Comparison of ENCODE assay signal across 19 mouse cellular contexts in the genomic region with DNA sequence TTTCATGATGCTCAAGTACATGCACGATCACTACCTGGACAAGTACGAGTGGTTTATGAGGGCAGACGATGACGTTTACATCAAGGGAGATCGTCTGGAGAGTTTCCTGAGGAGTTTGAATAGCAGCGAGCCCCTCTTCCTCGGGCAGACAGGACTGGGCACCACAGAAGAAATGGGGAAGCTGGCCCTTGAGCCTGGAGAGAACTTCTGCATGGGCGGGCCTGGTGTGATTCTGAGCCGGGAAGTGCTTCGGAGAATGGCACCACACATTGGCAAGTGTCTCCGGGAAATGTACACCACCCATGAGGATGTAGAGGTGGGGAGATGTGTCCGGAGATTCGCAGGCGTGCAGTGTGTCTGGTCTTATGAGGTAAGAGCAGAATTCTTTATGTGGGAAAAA. TPM values are rescaled to one million over a fixed set of nuclear protein-coding genes. Genes with fewer than 3 reads are reported as not detected.
DNase-seq lines count a peak whose midpoint lies in the region; ATAC-seq and TF ChIP-seq lines count a peak whose summit lies in the region.
"Had no signal": no experiment of that assay in that cellular context is flagged by ENCODE, and none has a peak within 500 bp of the region (broad histone marks: within the 10 kb centered on the region; RNA-seq: fewer than 3 reads in every experiment).

No protein-coding gene starts in this region.

- DNase-seq in lung, postnatal 36 days = peak; percentile 66
- DNase-seq in lung, postnatal 10 days = no peak
- DNase-seq in adipocyte (ENCODE audit: low spot score) = no peak
- DNase-seq in testis, postnatal 10 days (ENCODE audit: low spot score) = no peak
- no peak for DNase-seq in adrenal gland, adult (ENCODE audit: inconsistent age in 2 of 2, low spot score in 1 of 2)
- DNase-seq: adrenal gland, postnatal 10 days; cerebellum, adult 8-10 months; cerebellum, postnatal 14 days; forebrain, postnatal 0 days; gastrocnemius, postnatal 14 days; heart, postnatal 36 days had no signal

- peak overlapping the region; percentile 61 for H3K27ac ChIP-seq in bone marrow macrophage, adult 2 months (ENCODE audit: insufficient read depth, low read depth, low read length)
- H3K27ac ChIP-seq: embryonic facial prominence, embryonic 10.5 days; forebrain, embryonic 13.5 days; heart, embryonic 13.5 days; hindbrain, embryonic 13.5 days; hindbrain, postnatal 0 days had no signal

- TF ChIP-seq POLR2A in bone marrow macrophage, adult 2 months (IDR thresholded peaks at IDR 0.05; ENCODE audit: borderline replicate concordance, low read depth, low read length) = no peak

- no peak for TF ChIP-seq CTCF in bone marrow macrophage, adult 2 months (IDR thresholded peaks at IDR 0.05; ENCODE audit: low read depth, low read length)

- peaks cover 32% of the 10 kb centered on the region for H3K4me1 ChIP-seq in bone marrow macrophage, adult 2 months (ENCODE audit: control insufficient read depth, insufficient read depth, low read length)

- peak overlapping the region; percentile 42 for H3K4me3 ChIP-seq in bone marrow macrophage, adult 2 months (ENCODE audit: insufficient read depth, low read length)
- H3K4me3 ChIP-seq: embryonic facial prominence, embryonic 10.5 days; forebrain, embryonic 13.5 days; heart, embryonic 13.5 days; hindbrain, embryonic 13.5 days had no signal

- ATAC-seq in common myeloid progenitor, adult 5-6 weeks (replicated peaks; ENCODE audit: low read depth, poor library complexity, severe bottlenecking) = peak; percentile 75
- peak; percentile 73 for ATAC-seq in megakaryocyte progenitor cell, adult 5-6 weeks (replicated peaks; ENCODE audit: poor library complexity)
- ATAC-seq: forebrain, embryonic 13.5 days; forebrain, postnatal 0 days; hindbrain, postnatal 0 days had no signal

RNA-seq across cellular contexts. Expression of gene Chsy1, which starts 16.1 kb away (rescaled TPM):
- 10.8 and 11.8 TPM in 2 replicates for polyA plus RNA-seq in bone marrow macrophage, adult 2 months (2012; ENCODE audit: insufficient read depth, insufficient read length, missing spikeins)
- 48.8 and 55.9 TPM in 2 replicates for total RNA-seq in common myeloid progenitor, adult 5-6 weeks (2017)
- total RNA-seq in megakaryocyte progenitor cell, adult 5-6 weeks (2015) = 37.9 and 38.3 TPM in 2 replicates
- total RNA-seq in megakaryocyte progenitor cell, adult 5-6 weeks (2017) = 62.1 and 68.0 TPM in 2 replicates

RNA-seq across cellular contexts. Expression of gene Selenos, which starts 45.9 kb away (rescaled TPM):
- polyA plus RNA-seq in bone marrow macrophage, adult 2 months (2012; ENCODE audit: insufficient read depth, insufficient read length, missing spikeins) = 75.3 and 89.0 TPM in 2 replicates
- 75.8 and 88.7 TPM in 2 replicates for total RNA-seq in common myeloid progenitor, adult 5-6 weeks (2017)
- total RNA-seq in megakaryocyte progenitor cell, adult 5-6 weeks (2015) = 161 and 177 TPM in 2 replicates
- 126 and 144 TPM in 2 replicates for total RNA-seq in megakaryocyte progenitor cell, adult 5-6 weeks (2017)
